8 mouse cellular contexts compared by ENCODE assay signal in genomic region chr14:55560202-55561073, GRCm38 (mm10). TPM values are rescaled to one million over a fixed set of nuclear protein-coding genes. Genes with fewer than 3 reads are reported as not detected.
DNase-seq lines count a peak whose midpoint lies in the region; ATAC-seq lines count a peak whose summit lies in the region.

TSS of gene A730061H03Rik (minus strand) at chr14:55560406.

- peak; percentile 99 to 100 for DNase-seq in adrenal gland, adult (ENCODE audit: inconsistent age in 2 of 2, low spot score in 1 of 2)
- DNase-seq in embryo, embryonic 10.5 days (ENCODE audit: low spot score), result peak; percentile 99
- DNase-seq in gastrocnemius, postnatal 14 days, result peak; percentile 99
- DNase-seq in left cerebral cortex, postnatal 10 days (ENCODE audit: extremely low spot score in 1 of 2, low spot score in 2 of 2), result peak; percentile 99
- peak; percentile 98 for DNase-seq in right cerebral cortex, postnatal 25 days
- peak; percentile 99 for DNase-seq in urinary bladder, postnatal 4 days (ENCODE audit: low spot score in 2 of 2)

- peak; percentile 86 for ATAC-seq in inflammation-experienced regulatory T-cells, adult 6 months
- ATAC-seq in megakaryocyte-erythroid progenitor cell, adult 5-6 weeks (replicated peaks; ENCODE audit: low FRiP score, low TSS enrichment, poor library complexity, severe bottlenecking), result peak; percentile 81

- intact Hi-C loops in gastrocnemius, postnatal 14 days (cut with DNase I; ENCODE audit: low total_unique reads), result no loop called here
- intact Hi-C loops in left cerebral cortex, postnatal 10 days (cut with DNase I), result no loop called here

RNA-seq across cellular contexts. Expression of gene A730061H03Rik, which starts in this region (rescaled TPM):
- not detected for total RNA-seq in gastrocnemius, postnatal 14 days (2021)
- polyA plus RNA-seq in inflammation-experienced regulatory T-cells, adult 6 months (2017; shearing (Covaris generic)), result 1 to 10 TPM; 1.4 to 3.2 (median 3.2) TPM
- not detected for total RNA-seq in left cerebral cortex, postnatal 10 days (2021)
- total RNA-seq in megakaryocyte-erythroid progenitor cell, adult 5-6 weeks (2014; fragmentation: Nextera tagmentation), result 2.7 TPM in 1 of 2 replicates, not detected in the other
- 14.8 TPM in 1 of 2 replicates, not detected in the other for total RNA-seq in megakaryocyte-erythroid progenitor cell, adult 5-6 weeks (2017)

Comparison
In these comparisons a context has a peak if more than half of its experiments do, and no peak if none do; other contexts are left out.
1. Peak in every context shown above with its lines: DNase-seq and ATAC-seq.
2. Peak in DNase-seq in gastrocnemius, postnatal 14 days; RNA of the gene not detected or under 1 TPM.
3. Peak in DNase-seq in left cerebral cortex, postnatal 10 days; RNA of the gene not detected or under 1 TPM.